In genomic region chr6:28856789-28857188, GRCm38 (mm10) we compare ENCODE assay signal across 15 mouse cellular contexts.
"Had no signal": no experiment of that assay in that cellular context is flagged by ENCODE, and none has a peak within 500 bp of the region (broad histone marks: within the 10 kb centered on the region; RNA-seq: fewer than 3 reads in every experiment).

No protein-coding gene starts in this region.

- H3K27me3 ChIP-seq: limb, embryonic 15.5 days; liver, embryonic 12.5 days; neural tube, embryonic 15.5 days had no signal

- H3K4me2 ChIP-seq: limb, embryonic 15.5 days; liver, embryonic 12.5 days; neural tube, embryonic 15.5 days had no signal

- H3K36me3 ChIP-seq: neural tube, embryonic 15.5 days had no signal

- H3K4me3 ChIP-seq: limb, embryonic 15.5 days; liver, embryonic 12.5 days; myocyte; neural tube, embryonic 15.5 days had no signal

- DNase-seq: kidney, adult 9 months; kidney, postnatal 36 days; layer of hippocampus, adult 9-11 months; layer of hippocampus, postnatal 36 days; lung, postnatal 10 days; lung, postnatal 4 days; midbrain, embryonic 14.5 days; right cerebral cortex, adult 18-20 months; right cerebral cortex, postnatal 25 days; thymus, postnatal 4 days had no signal

- H3K9ac ChIP-seq: limb, embryonic 15.5 days; liver, embryonic 12.5 days; neural tube, embryonic 15.5 days had no signal

- H3K9me3 ChIP-seq: limb, embryonic 15.5 days; liver, embryonic 12.5 days; neural tube, embryonic 15.5 days had no signal

- H3K27ac ChIP-seq: kidney, postnatal 0 days; limb, embryonic 15.5 days; liver, embryonic 12.5 days; neural tube, embryonic 15.5 days had no signal
